Mouse (Mus musculus) ES-Bruce4 (cell line): Measurements from ENCODE around the gene Myo6.

ENCODE experiments used
- CTCF ChIP-seq: IDR thresholded peaks from one replicate; pipeline ENCODE4 v1.8.1; 2011; ENCODE audit warnings: low read depth, low read length
- POLR2A ChIP-seq: IDR thresholded peaks from one replicate; pipeline ENCODE4 v1.8.1; 2011; ENCODE audit warnings: low read length; ENCODE audit not compliant: insufficient read depth

DNA sequence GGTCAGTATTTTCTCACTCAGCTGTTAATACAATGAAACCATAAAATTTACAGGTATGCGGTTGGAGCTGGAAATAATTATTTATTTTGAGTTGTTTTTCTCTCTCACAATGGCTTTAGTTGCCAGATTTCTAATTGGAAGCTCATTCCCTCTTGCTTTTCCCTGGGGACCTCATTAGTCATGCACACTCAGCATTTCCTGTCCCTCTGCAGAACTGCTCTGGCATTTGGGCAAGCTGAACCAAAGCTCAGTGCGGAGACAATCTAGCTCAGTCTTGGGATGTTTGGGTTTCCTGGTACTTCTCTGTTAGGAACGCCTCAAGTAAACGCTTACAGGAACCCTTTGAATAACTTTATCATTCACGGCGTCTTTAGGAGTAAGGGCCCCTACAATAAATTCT lies 76.9 kb downstream of the Myo6 start:
- no peak for TF ChIP-seq CTCF
- no peak for TF ChIP-seq POLR2A
